Mouse (Mus musculus) heart, adult 9 months (tissue): ENCODE measurements at regions not wholly inside any gene's neighbourhood (a gene's known extent, or its start where the extent isn't known, plus 50 kb on each side); places are given as distances from the start of the nearest gene placed in this dataset.

ENCODE experiments used
- DNase-seq, 2 experiments: peaks; one replicate each; pipeline ENCODE4 v3.0.0; 2022; ENCODE audit warnings: low spot score in 2 of 2

GRCm38 (mm10) chr5:51763599-51763998 is 196.1 kb upstream of the Ppargc1a start:
- DNase-seq = no peak

GRCm38 (mm10) chr5:51762352-51762751 is 194.8 kb upstream of the Ppargc1a start:
- no peak for DNase-seq

GRCm38 (mm10) chr5:51758289-51758688 is 190.8 kb upstream of the Ppargc1a start:
- no peak for DNase-seq

- DNase-seq = no peak
Measured at GRCm38 (mm10) chr5:51757864-51758263, 190.3 kb upstream of the Ppargc1a start.

- DNase-seq = no peak
Measured at GRCm38 (mm10) chr5:51752024-51752423, 184.5 kb upstream of the Ppargc1a start.

- DNase-seq = no peak
Measured at GRCm38 (mm10) chr5:51750456-51750855, 182.9 kb upstream of the Ppargc1a start.

- no peak for DNase-seq
Measured at GRCm38 (mm10) chr5:51740893-51741292, 173.4 kb upstream of the Ppargc1a start.

- DNase-seq = no peak
Measured at GRCm38 (mm10) chr5:51730241-51730640, 162.7 kb upstream of the Ppargc1a start.

- DNase-seq = no peak
Measured at GRCm38 (mm10) chr5:51729771-51730170, 162.2 kb upstream of the Ppargc1a start.

- no peak for DNase-seq
Measured at GRCm38 (mm10) chr5:51726762-51727161, 159.2 kb upstream of the Ppargc1a start.

- no peak for DNase-seq
Measured at GRCm38 (mm10) chr5:51718911-51719310, 151.4 kb upstream of the Ppargc1a start.

- DNase-seq = no peak
Measured at GRCm38 (mm10) chr5:51718451-51718850, 150.9 kb upstream of the Ppargc1a start.

GRCm38 (mm10) chr5:51711860-51712560 is 144.5 kb upstream of the Ppargc1a start:
- DNase-seq = no peak

- DNase-seq = no peak
Measured at GRCm38 (mm10) chr5:51710664-51711063, 143.1 kb upstream of the Ppargc1a start.

GRCm38 (mm10) chr5:51709447-51709991 is 142.0 kb upstream of the Ppargc1a start:
- no peak for DNase-seq

GRCm38 (mm10) chr5:51679884-51680283 is 112.4 kb upstream of the Ppargc1a start:
- no peak for DNase-seq

- peak in 1 of 2 experiments; percentile 1 for DNase-seq
Measured at GRCm38 (mm10) chr5:51671190-51671589, 103.7 kb upstream of the Ppargc1a start.

- peak; percentile 30 to 32 for DNase-seq
Measured at GRCm38 (mm10) chr5:51665241-51665640, 97.7 kb upstream of the Ppargc1a start.

- DNase-seq = no peak
Measured at GRCm38 (mm10) chr5:51658232-51658896, 90.8 kb upstream of the Ppargc1a start.

- DNase-seq = no peak
Measured at GRCm38 (mm10) chr5:51653507-51653906, 86.0 kb upstream of the Ppargc1a start.

- no peak for DNase-seq
Measured at GRCm38 (mm10) chr5:51624400-51624799, 56.9 kb upstream of the Ppargc1a start.
